Mouse (Mus musculus): ENCODE measurements around the gene Clca3a1. TPM values are rescaled to one million over a fixed set of nuclear protein-coding genes. Genes with fewer than 3 reads are reported as not detected.

Clca3a1 gene
- polyA plus RNA-seq, 1 experiment = not detected

DNA sequence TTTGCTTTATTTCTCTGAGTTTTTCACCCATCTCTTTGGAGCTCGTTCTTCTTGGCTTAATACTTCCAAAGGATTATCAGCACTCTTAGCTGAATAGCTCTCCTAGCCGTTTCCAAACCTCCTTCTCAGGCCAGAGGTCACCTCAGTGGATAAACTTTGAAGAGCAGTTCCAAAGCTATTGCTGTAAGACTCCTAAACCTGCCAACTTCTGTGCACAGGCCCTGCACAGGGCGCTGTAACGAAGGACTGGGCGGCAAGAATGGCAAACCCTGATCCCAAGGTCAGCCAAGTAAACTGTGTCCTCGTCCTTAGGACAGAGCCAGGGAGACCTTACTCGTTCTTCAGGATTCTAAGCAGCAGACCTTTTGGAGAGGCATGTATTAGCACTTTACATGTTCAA, 46.7 kb downstream of the Clca3a1 start:
- TF ChIP-seq USF1 (IDR thresholded peaks at IDR 0.05; ENCODE audit: low read depth) = no peak
- no peak for TF ChIP-seq POLR2A (IDR thresholded peaks at IDR 0.05; ENCODE audit: insufficient read length, low read depth)
- TF ChIP-seq MAX (IDR thresholded peaks at IDR 0.05; ENCODE audit: low read depth) = no peak
- no peak for TF ChIP-seq MYOD1 (IDR thresholded peaks at IDR 0.05; ENCODE audit: control insufficient read depth in 1 of 3, insufficient read length in 2 of 3, low read depth in 2 of 3)
- no peak for TF ChIP-seq SRF (IDR thresholded peaks at IDR 0.05; ENCODE audit: control insufficient read depth, insufficient read length, low read depth)
- TF ChIP-seq REST (IDR thresholded peaks at IDR 0.05; ENCODE audit: insufficient read depth, insufficient read length) = no peak
- no peak for TF ChIP-seq TCF12 (IDR thresholded peaks at IDR 0.05; ENCODE audit: insufficient read depth, poor library complexity, severe bottlenecking)
- no peak for TF ChIP-seq CEBPB (IDR thresholded peaks at IDR 0.05; ENCODE audit: insufficient read depth, poor library complexity, severe bottlenecking)
- no peak for TF ChIP-seq E2F4 (IDR thresholded peaks at IDR 0.05; ENCODE audit: insufficient read depth)
- no peak for TF ChIP-seq POLR2AphosphoS2 (IDR thresholded peaks at IDR 0.05; ENCODE audit: insufficient read length, low read depth)
- TF ChIP-seq MYOG (IDR thresholded peaks at IDR 0.05; ENCODE audit: control insufficient read depth in 1 of 3, insufficient read depth in 1 of 3, insufficient read length in 2 of 3, low read depth in 2 of 3) = no peak
- TF ChIP-seq TCF3 (IDR thresholded peaks at IDR 0.05; ENCODE audit: insufficient read length, low read depth) = no peak
- no peak overlapping the region for H3K4me3 ChIP-seq
- H3K4me2 ChIP-seq (ENCODE audit: low read depth) = peak overlapping the region; percentile 12
- no peaks in the 10 kb centered on the region for H3K27me3 ChIP-seq (ENCODE audit: control insufficient read depth, insufficient read depth, insufficient read length)
- H3ac ChIP-seq (ENCODE audit: control insufficient read depth, insufficient read length) = no peak overlapping the region
- peaks cover 43% of the 10 kb centered on the region for H3K36me3 ChIP-seq (ENCODE audit: control insufficient read depth, insufficient read depth)
- peaks cover 99% of the 10 kb centered on the region for H3K79me2 ChIP-seq (ENCODE audit: control insufficient read depth, insufficient read depth)

DNA sequence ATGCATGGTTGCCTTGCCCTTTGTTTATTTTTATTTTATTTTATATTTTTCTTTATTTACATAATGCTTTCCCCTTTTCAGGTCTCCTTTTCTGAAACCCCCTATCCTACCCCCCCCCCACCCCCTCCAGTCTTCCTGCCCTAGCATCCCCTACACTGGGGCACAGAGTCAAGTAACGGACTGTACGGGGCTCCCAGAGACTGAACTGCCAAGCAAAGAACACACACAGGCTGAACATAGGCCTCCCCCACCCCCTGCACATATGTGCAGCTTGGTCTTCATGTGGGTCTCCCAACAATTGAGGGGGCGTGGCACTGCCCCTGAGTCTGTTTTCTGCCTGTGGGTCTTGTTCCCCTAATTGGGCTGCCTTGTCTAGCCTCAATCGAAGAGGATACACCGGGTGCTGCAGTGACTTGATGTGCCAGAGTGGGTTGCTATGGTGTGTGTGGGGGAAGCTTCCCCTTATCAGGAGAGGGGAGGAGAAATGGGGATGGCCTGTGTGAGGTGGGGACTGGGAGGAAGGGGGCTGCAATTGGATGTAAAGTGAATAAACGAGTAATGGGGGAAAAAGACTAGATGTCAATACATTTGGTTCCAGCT, 49.1 kb downstream of the Clca3a1 start:
- Histone ChIP-seq H3ac (ENCODE audit: control insufficient read depth, insufficient read length) (no peak overlapping the region), H3K4me3 (no peak overlapping the region), H3K4me2 (ENCODE audit: low read depth) (no peak overlapping the region), H3K79me2 (ENCODE audit: control insufficient read depth, insufficient read depth) (peaks cover 99% of the 10 kb centered on the region), H3K27me3 (ENCODE audit: control insufficient read depth, insufficient read depth, insufficient read length) (no peaks in the 10 kb centered on the region), H3K36me3 (ENCODE audit: control insufficient read depth, insufficient read depth) (peaks cover 67% of the 10 kb centered on the region)
- TF ChIP-seq E2F4 (IDR thresholded peaks at IDR 0.05; ENCODE audit: insufficient read depth) (no peak), MAX (IDR thresholded peaks at IDR 0.05; ENCODE audit: low read depth) (no peak), MYOG (IDR thresholded peaks at IDR 0.05; ENCODE audit: control insufficient read depth in 1 of 3, insufficient read depth in 1 of 3, insufficient read length in 2 of 3, low read depth in 2 of 3) (no peak), POLR2AphosphoS2 (IDR thresholded peaks at IDR 0.05; ENCODE audit: insufficient read length, low read depth) (no peak), TCF3 (IDR thresholded peaks at IDR 0.05; ENCODE audit: insufficient read length, low read depth) (no peak), USF1 (IDR thresholded peaks at IDR 0.05; ENCODE audit: low read depth) (no peak), MYOD1 (IDR thresholded peaks at IDR 0.05; ENCODE audit: control insufficient read depth in 1 of 3, insufficient read length in 2 of 3, low read depth in 2 of 3) (no peak), SRF (IDR thresholded peaks at IDR 0.05; ENCODE audit: control insufficient read depth, insufficient read length, low read depth) (no peak), POLR2A (IDR thresholded peaks at IDR 0.05; ENCODE audit: insufficient read length, low read depth) (no peak), CEBPB (IDR thresholded peaks at IDR 0.05; ENCODE audit: insufficient read depth, poor library complexity, severe bottlenecking) (no peak), TCF12 (IDR thresholded peaks at IDR 0.05; ENCODE audit: insufficient read depth, poor library complexity, severe bottlenecking) (no peak), REST (IDR thresholded peaks at IDR 0.05; ENCODE audit: insufficient read depth, insufficient read length) (no peak)

DNA sequence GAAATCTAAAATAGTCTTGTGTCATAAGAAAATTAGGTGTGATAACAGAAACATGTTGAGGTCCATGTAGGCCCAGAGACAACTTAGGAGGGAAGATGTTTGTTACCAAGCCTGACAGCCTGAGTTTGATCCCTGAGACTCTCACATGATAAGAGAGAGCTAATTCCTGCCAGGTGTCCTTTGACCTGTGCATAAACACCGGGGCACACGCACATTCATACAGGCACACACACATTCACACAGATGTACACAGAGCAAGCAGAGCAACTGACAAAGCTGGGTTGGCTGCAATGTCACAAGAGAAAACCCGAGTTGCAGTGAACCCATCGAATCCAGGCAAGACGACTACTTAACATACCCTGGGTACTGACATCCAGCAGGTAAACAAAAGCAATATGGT, 52.2 kb downstream of the Clca3a1 start:
- TF ChIP-seq TCF3 (IDR thresholded peaks at IDR 0.05; ENCODE audit: insufficient read length, low read depth) (no peak), MYOG (IDR thresholded peaks at IDR 0.05; ENCODE audit: control insufficient read depth in 1 of 3, insufficient read depth in 1 of 3, insufficient read length in 2 of 3, low read depth in 2 of 3) (no peak), E2F4 (IDR thresholded peaks at IDR 0.05; ENCODE audit: insufficient read depth) (no peak), POLR2AphosphoS2 (IDR thresholded peaks at IDR 0.05; ENCODE audit: insufficient read length, low read depth) (no peak)

DNA sequence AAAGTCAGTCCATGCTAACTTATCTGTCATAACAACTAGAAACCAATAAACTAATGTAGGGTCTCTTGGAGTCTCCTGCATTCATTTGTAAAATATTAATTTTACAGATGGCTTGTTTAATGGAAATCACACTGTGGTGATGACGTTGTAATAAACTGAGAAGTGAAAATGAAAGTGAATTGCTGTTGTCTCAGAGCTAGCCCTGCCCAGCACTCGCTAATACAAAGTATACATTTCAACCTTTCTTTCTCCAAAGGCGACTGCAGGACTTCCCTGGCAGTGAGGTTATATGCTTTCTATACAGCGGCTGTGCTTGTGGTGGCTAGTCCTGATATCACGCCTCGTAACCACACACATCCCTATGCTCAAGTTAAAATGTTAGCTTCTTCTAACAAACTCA, 56.8 kb downstream of the Clca3a1 start:
- Histone ChIP-seq H3K4me2 (ENCODE audit: low read depth) (no peak overlapping the region), H3K79me2 (ENCODE audit: control insufficient read depth, insufficient read depth) (peaks cover 65% of the 10 kb centered on the region), H3ac (ENCODE audit: control insufficient read depth, insufficient read length) (no peak overlapping the region), H3K4me3 (no peak overlapping the region), H3K36me3 (ENCODE audit: control insufficient read depth, insufficient read depth) (peaks cover 88% of the 10 kb centered on the region), H3K27me3 (ENCODE audit: control insufficient read depth, insufficient read depth, insufficient read length) (no peaks in the 10 kb centered on the region)
- TF ChIP-seq CEBPB (IDR thresholded peaks at IDR 0.05; ENCODE audit: insufficient read depth, poor library complexity, severe bottlenecking) (no peak), MYOG (IDR thresholded peaks at IDR 0.05; ENCODE audit: control insufficient read depth in 1 of 3, insufficient read depth in 1 of 3, insufficient read length in 2 of 3, low read depth in 2 of 3) (no peak), SRF (IDR thresholded peaks at IDR 0.05; ENCODE audit: control insufficient read depth, insufficient read length, low read depth) (no peak), REST (IDR thresholded peaks at IDR 0.05; ENCODE audit: insufficient read depth, insufficient read length) (no peak), POLR2AphosphoS2 (IDR thresholded peaks at IDR 0.05; ENCODE audit: insufficient read length, low read depth) (no peak), POLR2A (IDR thresholded peaks at IDR 0.05; ENCODE audit: insufficient read length, low read depth) (no peak), MAX (IDR thresholded peaks at IDR 0.05; ENCODE audit: low read depth) (no peak), TCF3 (IDR thresholded peaks at IDR 0.05; ENCODE audit: insufficient read length, low read depth) (no peak), USF1 (IDR thresholded peaks at IDR 0.05; ENCODE audit: low read depth) (no peak), TCF12 (IDR thresholded peaks at IDR 0.05; ENCODE audit: insufficient read depth, poor library complexity, severe bottlenecking) (no peak), MYOD1 (IDR thresholded peaks at IDR 0.05; ENCODE audit: control insufficient read depth in 1 of 3, insufficient read length in 2 of 3, low read depth in 2 of 3) (no peak), E2F4 (IDR thresholded peaks at IDR 0.05; ENCODE audit: insufficient read depth) (no peak)

More for the DNA sequence above, 52.2 kb downstream of the Clca3a1 start:
- Histone ChIP-seq H3K4me3 (no peak overlapping the region), H3K79me2 (ENCODE audit: control insufficient read depth, insufficient read depth) (peaks cover 89% of the 10 kb centered on the region), H3K4me2 (ENCODE audit: low read depth) (no peak overlapping the region), H3K27me3 (ENCODE audit: control insufficient read depth, insufficient read depth, insufficient read length) (no peaks in the 10 kb centered on the region), H3K36me3 (ENCODE audit: control insufficient read depth, insufficient read depth) (peaks cover 87% of the 10 kb centered on the region), H3ac (ENCODE audit: control insufficient read depth, insufficient read length) (no peak overlapping the region)

All from myocyte (in vitro differentiated cells).